Mouse (Mus musculus): ENCODE measurements at regions not wholly inside any gene's neighbourhood (a gene's known extent, or its start where the extent isn't known, plus 50 kb on each side); places are given as distances from the start of the nearest gene placed in this dataset.

DNA sequence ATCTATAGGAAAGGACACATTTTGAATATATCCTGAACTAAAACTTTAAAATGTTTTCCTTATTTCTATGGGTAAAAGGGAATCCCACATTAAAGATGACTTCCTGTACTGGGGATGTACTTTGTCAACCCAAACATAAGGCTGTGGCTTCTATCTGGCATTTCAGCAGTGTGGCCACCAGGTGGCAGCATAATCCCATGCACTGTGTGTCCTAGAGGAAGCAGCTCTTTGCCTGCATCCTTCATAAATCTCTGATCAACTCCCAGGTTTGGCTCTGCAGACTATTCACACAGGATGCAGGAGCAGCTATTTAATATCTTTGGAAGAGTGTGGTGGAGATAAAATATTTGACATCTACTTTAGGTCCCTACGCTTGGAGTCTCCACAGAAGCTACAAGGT lies 59.1 kb downstream of the Bmp15 start:
- peak; percentile 30 for DNase-seq (ENCODE audit: low read depth, low spot score)

DNA sequence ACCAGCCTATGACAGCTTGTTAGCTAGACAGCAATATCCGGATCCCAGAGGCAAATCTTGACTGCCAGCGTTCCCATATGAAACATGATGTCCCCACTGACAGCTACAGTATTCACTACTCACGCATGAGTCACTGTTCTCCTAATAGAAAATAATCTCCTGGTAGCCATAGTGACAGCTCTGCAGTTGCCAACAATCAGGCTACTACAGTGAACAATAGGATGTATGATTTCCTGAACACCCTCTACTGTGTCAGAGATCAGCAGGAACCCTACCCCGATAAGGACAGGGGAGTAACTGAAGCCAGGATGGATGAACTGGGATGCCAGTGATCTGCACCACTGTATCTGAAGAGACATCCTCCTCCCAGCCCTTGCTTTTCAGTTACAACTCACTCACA lies 62.0 kb downstream of the Bmp15 start:
- no peak for DNase-seq (ENCODE audit: low read depth, low spot score)

DNA sequence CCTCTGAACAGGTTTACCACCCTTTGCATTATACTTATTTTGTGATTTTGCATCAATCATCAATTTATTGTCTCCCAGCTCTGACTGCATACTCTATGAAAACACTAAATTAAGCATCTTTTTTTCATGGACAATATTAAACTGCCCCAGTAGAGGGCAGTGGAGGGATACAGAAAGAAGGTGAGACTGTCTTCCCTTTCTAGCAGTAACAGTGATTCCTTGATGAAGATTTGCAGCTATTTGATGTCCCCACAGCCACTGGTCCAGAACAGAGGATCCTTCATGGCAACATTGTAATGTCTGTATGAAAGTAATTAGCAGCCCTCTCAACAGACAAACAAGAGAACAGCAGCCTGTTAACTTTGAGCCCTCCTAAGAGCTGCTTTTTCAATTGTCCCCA lies 66.5 kb downstream of the Bmp15 start:
- peak; percentile 4 for DNase-seq (ENCODE audit: low read depth, low spot score)

DNA sequence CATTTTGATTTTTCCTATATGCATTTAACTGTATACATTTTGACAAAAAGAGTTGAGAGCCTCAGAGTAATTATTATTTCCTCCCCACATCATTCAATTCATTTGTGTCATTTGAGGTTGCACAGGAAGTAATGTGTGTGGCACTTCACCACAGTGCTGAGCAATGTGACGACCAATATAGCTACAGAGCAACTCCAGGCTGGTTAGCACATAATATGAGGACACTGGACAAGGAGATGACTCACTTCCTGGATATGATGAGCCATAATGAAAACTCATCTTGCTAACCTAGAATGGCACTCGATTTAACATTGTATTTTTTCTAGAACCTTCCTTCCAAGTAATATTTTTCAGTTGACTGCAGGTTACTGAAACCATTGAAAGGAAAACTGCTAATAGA lies 67.6 kb downstream of the Bmp15 start:
- DNase-seq (ENCODE audit: low read depth, low spot score), result no peak
